Mouse (Mus musculus): ENCODE measurements at regions not wholly inside any gene's neighbourhood (a gene's known extent, or its start where the extent isn't known, plus 50 kb on each side); places are given as distances from the start of the nearest gene placed in this dataset.

DNA sequence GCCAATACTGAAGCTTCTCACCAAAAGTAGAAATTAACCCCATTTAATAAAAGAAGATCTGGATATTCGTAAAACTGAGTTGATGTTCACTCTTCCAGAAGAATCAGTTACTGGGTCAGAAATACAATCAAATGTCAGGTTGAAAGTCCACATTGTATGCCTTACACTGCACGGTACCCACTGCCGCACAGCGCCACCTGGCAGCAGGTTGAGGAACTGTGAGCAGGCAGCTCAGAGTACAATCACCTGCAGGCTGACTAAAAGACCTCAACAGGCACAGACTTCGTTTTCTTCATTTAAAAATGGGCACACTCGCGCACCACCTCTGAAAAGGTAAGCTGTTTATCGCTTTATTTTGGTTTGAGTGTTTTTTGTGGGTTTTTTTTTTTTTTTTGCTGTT is 341.8 kb upstream of the Mms22l start:
- peak; percentile 25 to 44 for DNase-seq (ENCODE audit: low spot score in 2 of 2)

DNA sequence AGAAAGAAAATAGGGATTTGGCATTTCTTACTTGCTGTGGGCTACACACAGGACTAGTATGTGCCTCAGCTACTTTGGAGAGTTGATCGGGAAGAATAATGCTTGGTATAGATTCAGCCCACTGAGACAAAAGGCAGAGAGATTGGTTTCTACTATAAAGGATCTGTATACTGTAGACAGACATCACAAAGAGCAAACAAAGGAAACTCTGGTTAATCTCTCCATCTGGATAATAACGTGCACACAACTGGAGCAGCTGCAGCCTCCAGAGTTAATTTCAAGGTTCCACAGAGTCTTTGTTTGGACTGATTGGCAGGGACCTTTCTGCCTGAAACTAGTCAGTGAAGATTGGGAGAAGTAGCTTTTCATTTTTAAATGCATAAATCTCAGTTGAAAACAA is 322.5 kb upstream of the Mms22l start:
- no peak for DNase-seq (ENCODE audit: low spot score in 2 of 2)

GRCm38 (mm10) chr4:24213262-24214036 is 282.8 kb upstream of the Mms22l start:
- DNase-seq (ENCODE audit: low spot score in 2 of 2), result no peak

- no peak for DNase-seq (ENCODE audit: low spot score in 2 of 2)
Measured at GRCm38 (mm10) chr4:24214037-24214362, 282.3 kb upstream of the Mms22l start.

GRCm38 (mm10) chr4:24218383-24218934 is 277.8 kb upstream of the Mms22l start:
- no peak for DNase-seq (ENCODE audit: low spot score in 2 of 2)

DNA sequence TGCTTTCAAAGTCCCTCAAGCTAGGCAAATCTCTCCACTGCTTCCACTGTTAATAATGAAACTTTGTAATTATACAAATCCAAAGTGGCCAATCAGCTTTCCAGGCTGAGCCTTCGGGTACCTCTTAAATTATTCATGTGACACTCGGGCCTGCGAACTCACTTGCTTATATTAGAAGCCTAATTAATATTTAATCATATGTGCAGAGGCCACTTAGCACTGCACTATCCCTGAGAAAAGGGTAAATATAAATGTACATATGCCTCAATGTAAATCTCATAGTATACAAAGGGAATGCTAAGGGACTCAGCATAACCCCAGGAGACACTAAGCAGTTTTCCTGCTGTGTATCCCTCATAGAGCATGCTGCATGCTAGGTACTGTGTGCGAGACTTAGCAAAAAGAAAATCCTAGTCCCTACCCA is 277.2 kb upstream of the Mms22l start:
- DNase-seq (ENCODE audit: low spot score in 2 of 2), result no peak

DNA sequence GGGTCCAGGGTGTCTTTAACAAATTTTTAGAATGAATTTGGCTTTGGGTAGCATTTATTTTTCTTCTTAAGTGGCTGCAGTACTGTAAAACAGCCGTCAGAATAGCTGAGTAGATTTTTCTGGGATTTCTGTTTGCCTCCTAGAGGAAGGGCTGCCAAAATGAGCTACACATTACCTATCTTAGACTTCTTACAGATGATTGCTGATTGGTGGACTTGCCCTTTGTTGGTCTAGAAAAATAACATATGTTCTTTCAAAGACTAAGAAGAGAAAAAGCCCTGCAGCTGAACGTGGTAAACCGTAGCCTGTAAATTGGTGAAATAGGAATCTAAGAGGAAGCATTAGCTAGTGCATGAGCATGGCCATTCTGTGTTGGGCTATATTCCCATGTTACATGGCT is 276.7 kb upstream of the Mms22l start:
- no peak for DNase-seq (ENCODE audit: low spot score in 2 of 2)

GRCm38 (mm10) chr4:24245124-24245523 is 251.1 kb upstream of the Mms22l start:
- DNase-seq (ENCODE audit: low spot score in 2 of 2), result no peak

DNA sequence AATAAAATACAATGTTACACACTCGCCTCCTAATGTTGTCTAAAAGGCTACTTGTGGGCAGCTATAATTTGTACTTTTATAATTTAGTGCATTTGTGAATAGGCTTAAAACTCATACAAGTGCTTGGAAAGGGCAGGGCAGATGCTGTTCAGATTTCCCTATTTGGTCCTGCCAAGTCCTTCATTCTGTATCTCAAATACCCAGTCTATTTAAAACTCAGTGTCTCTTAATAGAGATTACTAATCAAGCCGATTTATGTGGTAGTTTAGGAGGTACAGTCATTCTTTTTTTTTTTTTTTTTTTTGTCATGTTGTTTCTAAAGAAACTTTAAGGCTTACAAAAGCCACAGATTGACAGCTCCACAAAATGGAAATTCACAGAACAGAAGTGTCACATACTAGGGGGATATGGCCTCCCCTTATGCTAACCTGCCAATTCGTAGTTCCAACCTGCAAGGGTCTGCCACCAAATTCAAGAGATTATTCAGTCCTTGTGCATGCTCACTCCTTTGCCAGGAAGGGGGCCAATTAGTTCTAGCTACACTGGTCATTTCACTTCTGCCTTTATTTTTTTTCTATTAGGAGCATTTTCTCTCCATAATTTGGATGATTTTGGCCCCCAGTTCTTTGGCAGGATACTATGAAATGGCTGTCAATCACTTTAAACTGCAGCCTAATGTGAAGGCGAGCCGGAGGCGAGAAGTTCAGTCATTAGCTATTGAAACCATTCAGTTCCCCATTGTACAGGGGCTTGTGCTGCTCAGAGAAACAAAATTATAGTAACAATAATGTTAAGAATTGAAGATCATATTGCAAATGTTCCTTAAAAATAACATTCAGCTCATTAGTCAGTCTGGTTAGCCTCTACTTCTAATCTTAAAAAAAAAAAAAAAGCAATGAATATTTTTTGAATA is 247.9 kb upstream of the Mms22l start:
- no peak for DNase-seq (ENCODE audit: low spot score in 2 of 2)

- DNase-seq (ENCODE audit: low spot score in 2 of 2), result no peak
Measured at GRCm38 (mm10) chr4:24249243-24249970, 246.8 kb upstream of the Mms22l start.

DNA sequence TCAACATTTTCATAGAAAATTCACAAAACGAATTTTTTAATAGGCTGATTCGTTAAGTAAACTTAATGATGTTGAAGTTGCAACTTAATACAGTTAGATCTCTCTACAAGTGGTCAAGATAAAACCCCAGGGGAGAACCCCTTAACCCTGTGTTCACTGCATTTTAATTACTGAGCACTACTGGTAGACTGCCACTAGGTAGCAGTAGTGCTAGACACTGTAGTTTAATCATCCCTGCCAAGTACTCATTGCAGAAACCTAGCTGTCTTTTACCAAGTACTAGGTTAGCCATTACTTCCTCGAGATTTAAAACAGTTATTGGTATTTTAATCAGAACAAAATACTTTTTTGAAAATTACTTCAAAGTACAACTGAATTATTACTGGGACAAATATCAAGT is 218.1 kb upstream of the Mms22l start:
- DNase-seq (ENCODE audit: low spot score in 2 of 2), result no peak

Measured in gastrocnemius, postnatal 4 days (tissue).